ENCODE assay signal across 8 mouse cellular contexts in the genomic region with DNA sequence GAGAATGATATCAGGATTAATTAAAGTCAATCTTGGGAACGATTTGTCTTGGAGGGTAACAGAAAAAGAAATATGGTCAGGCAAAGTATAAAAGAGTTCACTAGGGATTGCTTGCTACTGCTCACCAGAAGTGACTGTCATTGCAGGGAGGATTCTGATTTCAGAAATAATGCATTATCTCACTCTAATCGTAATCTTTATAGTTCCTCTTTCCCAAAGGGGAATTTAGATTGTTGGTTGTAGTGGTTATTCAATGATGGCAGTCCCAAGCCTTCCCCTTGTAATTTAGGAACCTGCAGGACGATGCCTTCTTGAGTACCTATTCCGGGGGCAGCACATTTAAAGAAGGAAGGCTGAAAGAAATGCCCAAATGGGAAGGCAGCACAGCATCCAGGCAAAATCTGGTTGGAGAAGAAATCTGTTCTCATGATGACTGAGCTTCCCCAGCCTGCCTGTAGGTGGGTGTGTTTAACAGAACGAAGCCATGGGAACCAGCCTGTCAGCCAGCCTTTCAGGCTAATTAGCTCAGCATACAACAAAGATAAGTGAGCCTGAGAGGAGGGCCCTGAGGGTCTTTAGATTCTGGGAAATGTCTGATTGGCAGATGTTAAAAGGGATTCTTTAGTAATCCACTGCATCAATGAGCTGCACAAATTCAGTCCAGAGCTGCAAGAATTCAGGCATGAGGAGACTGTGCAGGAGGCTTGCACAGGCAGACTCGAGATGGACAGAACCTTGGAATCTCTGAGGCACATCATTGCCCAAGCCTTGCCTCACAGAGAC. TPM values are rescaled to one million over a fixed set of nuclear protein-coding genes. Genes with fewer than 3 reads are reported as not detected.
DNase-seq lines count a peak whose midpoint lies in the region; TF ChIP-seq lines count a peak whose summit lies in the region.

Gene Lix1, plus strand, starts transcription at position 451 of the 783 bp plus-strand sequence.

- 32% methylated on average over 6 of the region's 6 CpGs for WGBS in kidney, adult 2 months
- 29% methylated on average over 6 of the region's 6 CpGs for WGBS in limb, embryonic 10.5 days

- TF ChIP-seq POLR2A in kidney, adult 2 months (IDR thresholded peaks at IDR 0.05; ENCODE audit: low read depth, low read length) = no peak
- TF ChIP-seq POLR2A in myocyte (IDR thresholded peaks at IDR 0.05; ENCODE audit: insufficient read length, low read depth) = no peak

- peak; percentile 49; the same call in 1 of the 2 replicates for TF ChIP-seq CTCF in kidney, adult 2 months (conservative IDR thresholded peaks at IDR 0.05; ENCODE audit: insufficient read depth, insufficient read length, low read depth, low read length)

- 0 out of 2 replicates have a peak, but pooled peaks cover 3% of the 10 kb centered on the region for H3K4me1 ChIP-seq in kidney, adult 2 months (ENCODE audit: control insufficient read depth, insufficient read depth, low read length)
- peaks cover 37% of the 10 kb centered on the region for H3K4me1 ChIP-seq in limb, embryonic 10.5 days

- H3K27me3 ChIP-seq in kidney, adult 2 months (replicated peaks; ENCODE audit: control insufficient read depth, insufficient read depth, low read length) = no peaks in the 10 kb centered on the region
- no peaks in the 10 kb centered on the region for H3K27me3 ChIP-seq in limb, embryonic 10.5 days (ENCODE audit: low read depth, poor library complexity, severe bottlenecking)
- no peaks in the 10 kb centered on the region for H3K27me3 ChIP-seq in myocyte (ENCODE audit: control insufficient read depth, insufficient read depth, insufficient read length)

- no peaks in the 10 kb centered on the region for H3K79me2 ChIP-seq in myocyte (ENCODE audit: control insufficient read depth, insufficient read depth)

- H3K4me2 ChIP-seq in myocyte (ENCODE audit: low read depth) = peak within 1 kb of the TSS; percentile 44

- no peak within 1 kb of the TSS for H3K27ac ChIP-seq in kidney, adult 2 months (ENCODE audit: insufficient read depth, low read depth, low read length)
- peak within 1 kb of the TSS; percentile 90 for H3K27ac ChIP-seq in limb, embryonic 10.5 days

- H3K4me3 ChIP-seq in kidney, adult 2 months (ENCODE audit: insufficient read depth, low read depth, low read length) = no peak within 1 kb of the TSS
- peak within 1 kb of the TSS; percentile 57 for H3K4me3 ChIP-seq in limb, embryonic 10.5 days
- H3K4me3 ChIP-seq in myocyte = no peak within 1 kb of the TSS

- DNase-seq in gastrocnemius, postnatal 10 days = peak; percentile 18
- no peak for DNase-seq in gastrocnemius, adult 18-20 months (ENCODE audit: low spot score)
- peak; percentile 27 to 55 for DNase-seq in cerebellum, postnatal 4 days (ENCODE audit: low spot score in 2 of 2)
- peak; percentile 13 to 39 for DNase-seq in heart, adult 18-20 months
- DNase-seq in kidney, adult 2 months = peak; percentile 26
- DNase-seq in limb, embryonic 10.5 days (ENCODE audit: low spot score) = peak; percentile 78
- peak; percentile 36 for DNase-seq in thymus, postnatal 4 days

- no peak within 1 kb of the TSS for H3ac ChIP-seq in myocyte (ENCODE audit: control insufficient read depth, insufficient read length)

- no peaks in the 10 kb centered on the region for H3K36me3 ChIP-seq in kidney, adult 2 months (ENCODE audit: control insufficient read depth, insufficient read depth, low read length)
- H3K36me3 ChIP-seq in limb, embryonic 10.5 days = peaks cover 12% of the 10 kb centered on the region
- no peaks in the 10 kb centered on the region for H3K36me3 ChIP-seq in myocyte (ENCODE audit: control insufficient read depth, insufficient read depth)

- H3K9me3 ChIP-seq in limb, embryonic 10.5 days (replicated peaks) = no peaks in the 10 kb centered on the region

TF ChIP-seq in myocyte, 11 proteins besides CTCF, POLR2A, EP300 and RAD21:
- TF ChIP-seq CEBPB (IDR thresholded peaks at IDR 0.05; ENCODE audit: insufficient read depth, poor library complexity, severe bottlenecking) = no peak
- no peak for TF ChIP-seq TCF3 (IDR thresholded peaks at IDR 0.05; ENCODE audit: insufficient read length, low read depth)
- no peak for TF ChIP-seq REST (IDR thresholded peaks at IDR 0.05; ENCODE audit: insufficient read depth, insufficient read length)
- TF ChIP-seq MYOG (IDR thresholded peaks at IDR 0.05; ENCODE audit: control insufficient read depth in 1 of 3, insufficient read depth in 1 of 3, insufficient read length in 2 of 3, low read depth in 2 of 3) = no peak
- no peak for TF ChIP-seq MAX (IDR thresholded peaks at IDR 0.05; ENCODE audit: low read depth)
- TF ChIP-seq POLR2AphosphoS2 (IDR thresholded peaks at IDR 0.05; ENCODE audit: insufficient read length, low read depth) = no peak
- no peak for TF ChIP-seq USF1 (IDR thresholded peaks at IDR 0.05; ENCODE audit: low read depth)
- no peak for TF ChIP-seq TCF12 (IDR thresholded peaks at IDR 0.05; ENCODE audit: insufficient read depth, poor library complexity, severe bottlenecking)
- TF ChIP-seq MYOD1 (IDR thresholded peaks at IDR 0.05; ENCODE audit: control insufficient read depth in 1 of 3, insufficient read length in 2 of 3, low read depth in 2 of 3) = no peak
- TF ChIP-seq SRF (IDR thresholded peaks at IDR 0.05; ENCODE audit: control insufficient read depth, insufficient read length, low read depth) = no peak
- no peak for TF ChIP-seq E2F4 (IDR thresholded peaks at IDR 0.05; ENCODE audit: insufficient read depth)

RNA-seq across cellular contexts. Expression of gene Lix1, which starts in this region (rescaled TPM):
- total RNA-seq in gastrocnemius, postnatal 10 days (2021) = 1 to 10 TPM; 2.9 to 3.5 TPM
- under 1 TPM; 0.43 to 0.64 TPM for total RNA-seq in gastrocnemius, adult 18-20 months (2021)
- 1 to 10 TPM; 6.8 to 6.9 TPM for total RNA-seq in heart, adult 18-20 months (2021)
- 0.94 and 1.0 TPM in 2 replicates for polyA plus RNA-seq in kidney, adult 2 months (2012; rRNA removed)
- 216 and 262 TPM in 2 replicates for polyA plus RNA-seq in limb, embryonic 10.5 days (2016; fragmentation: Nextera tagmentation; extraction: Ambion mirVana)
- 2.3 TPM for polyA plus RNA-seq in myocyte (2012; fragmentation: generic; extraction: Trizol)

Comparison
In these comparisons a context has a peak if more than half of its experiments do, and no peak if none do; other contexts are left out.
1. RNA of gene Lix1 (polyA plus RNA-seq): 216 to 262 TPM in limb, embryonic 10.5 days; 2.3 TPM in myocyte (single experiment) and 0.94 to 1.0 TPM in kidney, adult 2 months; every median in the first group is over 10 times any median in the second.